Mouse (Mus musculus): ENCODE measurements around the gene Trpc5os. TPM values are rescaled to one million over a fixed set of nuclear protein-coding genes. Genes with fewer than 3 reads are reported as not detected.

The Trpc5os gene
- 0.01 and 0.03 TPM in 2 replicates for polyA plus RNA-seq (2012; rRNA removed)

GRCm38 (mm10) chrX:144456281-144456680 lies at the start of gene Trpc5os:
TSS of gene Trpc5os (plus strand) at chrX:144456581.

Other genes with a start within 250 kb of the Trpc5os start
- 6.5 and 7.4 TPM in 2 replicates for gene Alg13, start 138.8 kb upstream of the Trpc5os start, polyA plus RNA-seq (2012; rRNA removed)
- 0.02 and 0.05 TPM in 2 replicates for gene Trpc5, start 231.6 kb downstream of the Trpc5os start, polyA plus RNA-seq (2012; rRNA removed)
- gene Rtl4, start 232.3 kb downstream of the Trpc5os start, polyA plus RNA-seq (2012; rRNA removed), result 0.21 and 0.28 TPM in 2 replicates